9 mouse cellular contexts compared by ENCODE assay signal in genomic region chr16:13730285-13731255, GRCm38 (mm10). TPM values are rescaled to one million over a fixed set of nuclear protein-coding genes. Genes with fewer than 3 reads are reported as not detected.
DNase-seq lines count a peak whose midpoint lies in the region; ATAC-seq lines count a peak whose summit lies in the region.
"Had no signal": no experiment of that assay in that cellular context is flagged by ENCODE, and none has a peak within 500 bp of the region (broad histone marks: within the 10 kb centered on the region; RNA-seq: fewer than 3 reads in every experiment).

Pla2g10 (minus strand) TSS chr16:13730983.

- peak within 1 kb of the TSS; percentile 39 for H3K4me2 ChIP-seq in hindbrain, embryonic 14.5 days (replicated peaks)
- H3K4me2 ChIP-seq in midbrain, embryonic 14.5 days (ENCODE audit: low read length): peak within 1 kb of the TSS; percentile 35

- H3K27ac ChIP-seq in hindbrain, embryonic 14.5 days: no peak within 1 kb of the TSS
- no peak within 1 kb of the TSS for H3K27ac ChIP-seq in midbrain, embryonic 14.5 days (replicated peaks; ENCODE audit: low read depth, low read length)

- no peaks in the 10 kb centered on the region for H3K36me3 ChIP-seq in hindbrain, embryonic 14.5 days (replicated peaks; ENCODE audit: control insufficient read depth, insufficient read depth)
- no peaks in the 10 kb centered on the region for H3K36me3 ChIP-seq in midbrain, embryonic 14.5 days (ENCODE audit: control insufficient read depth, insufficient read depth, low read length)

- ATAC-seq in hindbrain, embryonic 14.5 days (ENCODE audit: low FRiP score): 0 out of 2 replicates have a peak, but pooled peaks have one; percentile 27
- no peak; the same call in 1 of the 2 replicates for ATAC-seq in midbrain, embryonic 14.5 days (ENCODE audit: low FRiP score, low TSS enrichment)

- no peaks in the 10 kb centered on the region for H3K27me3 ChIP-seq in hindbrain, embryonic 14.5 days (ENCODE audit: control insufficient read depth, insufficient read depth, low read length)
- no peaks in the 10 kb centered on the region for H3K27me3 ChIP-seq in midbrain, embryonic 14.5 days (ENCODE audit: control insufficient read depth, insufficient read depth, low read length)

- WGBS in hindbrain, embryonic 14.5 days: 19% methylated on average over 26 of the region's 26 CpGs
- WGBS in midbrain, embryonic 14.5 days: 16% methylated on average over 26 of the region's 26 CpGs

- intact Hi-C loops in heart, postnatal 14 days (cut with DNase I): loop anchor here (5.0 to 10.0 kb wide), 4 partner anchors 88 to 616 kb away; no protein-coding TSS in a partner anchor
- intact Hi-C loops in gastrocnemius, postnatal 36 days (cut with DNase I): loop anchor here (10.0 kb wide), 2 partner anchors 196 to 616 kb away; no protein-coding TSS in a partner anchor

- no peaks in the 10 kb centered on the region for H3K9me3 ChIP-seq in hindbrain, embryonic 14.5 days (ENCODE audit: control insufficient read depth, low read length)
- no peaks in the 10 kb centered on the region for H3K9me3 ChIP-seq in midbrain, embryonic 14.5 days (ENCODE audit: control insufficient read depth, low read length)

- DNase-seq in heart, adult 11 months: peak; percentile 74
- DNase-seq in heart, postnatal 14 days: no peak
- DNase-seq in R1 (ENCODE audit: low read depth, low spot score): peak; percentile 85
- DNase-seq in hindbrain, embryonic 14.5 days (ENCODE audit: low spot score): no peak
- peak; percentile 26 for DNase-seq in midbrain, embryonic 14.5 days
- no peak for DNase-seq in layer of hippocampus, adult 8-10 months (ENCODE audit: low spot score in 2 of 2)
- DNase-seq in spleen, postnatal 36 days (ENCODE audit: low spot score in 2 of 2): no peak
- DNase-seq in gastrocnemius, postnatal 36 days: no peak

- no peak within 1 kb of the TSS for H3K9ac ChIP-seq in hindbrain, embryonic 14.5 days
- no peak within 1 kb of the TSS for H3K9ac ChIP-seq in midbrain, embryonic 14.5 days (replicated peaks; ENCODE audit: low read length)

- H3K4me3 ChIP-seq in hindbrain, embryonic 14.5 days (replicated peaks; ENCODE audit: low read length): no peak within 1 kb of the TSS; the same call in 1 of the 2 replicates
- H3K4me3 ChIP-seq in midbrain, embryonic 14.5 days (replicated peaks; ENCODE audit: low read depth, low read length): no peak within 1 kb of the TSS
- H3K4me3 ChIP-seq: erythroblast, embryonic 14.5 days had no signal

- peaks cover 5% of the 10 kb centered on the region; the same call in 1 of the 2 replicates for H3K4me1 ChIP-seq in hindbrain, embryonic 14.5 days (replicated peaks; ENCODE audit: control insufficient read depth, insufficient read depth, low read length)
- 0 out of 2 replicates have a peak, but pooled peaks cover 2% of the 10 kb centered on the region for H3K4me1 ChIP-seq in midbrain, embryonic 14.5 days (ENCODE audit: control insufficient read depth, insufficient read depth, low read length)

RNA-seq across cellular contexts. Expression of gene Pla2g10, which starts in this region (rescaled TPM):
- total RNA-seq in heart, postnatal 14 days (2021): not detected
- 0.35 TPM in 1 of 2 replicates, not detected in the other for polyA plus RNA-seq in hindbrain, embryonic 14.5 days (2014; fragmentation: Nextera tagmentation; extraction: Ambion mirVana)
- 0.31 TPM in 1 of 2 replicates, not detected in the other for polyA plus RNA-seq in midbrain, embryonic 14.5 days (2014; fragmentation: Nextera tagmentation; extraction: Ambion mirVana)
- total RNA-seq in layer of hippocampus, adult 8-10 months (2022): not detected
- total RNA-seq in gastrocnemius, postnatal 36 days (2021): not detected
- polyA plus RNA-seq: erythroblast, embryonic 14.5 days had no signal

Comparison
In these comparisons a context has a peak if more than half of its experiments do, and no peak if none do; other contexts are left out.
1. DNase-seq: peak in heart, adult 11 months (single experiment) and R1 (single experiment); none in heart, postnatal 14 days (0 of 2), hindbrain, embryonic 14.5 days (single experiment), layer of hippocampus, adult 8-10 months (0 of 2), spleen, postnatal 36 days (0 of 2) and gastrocnemius, postnatal 36 days (0 of 2).
2. Peak in ATAC-seq and H3K4me2 ChIP-seq in hindbrain, embryonic 14.5 days; RNA of the gene not detected or under 1 TPM.
3. Peak in DNase-seq and H3K4me2 ChIP-seq in midbrain, embryonic 14.5 days; RNA of the gene not detected or under 1 TPM.